Mouse (Mus musculus): Measurements from ENCODE around the gene Dnpep. TPM values are rescaled to one million over a fixed set of nuclear protein-coding genes. Genes with fewer than 3 reads are reported as not detected.

Dnpep gene
- total and polyA plus RNA-seq, 2 experiments from 2014 or later, result 135 to 140 TPM

DNA sequence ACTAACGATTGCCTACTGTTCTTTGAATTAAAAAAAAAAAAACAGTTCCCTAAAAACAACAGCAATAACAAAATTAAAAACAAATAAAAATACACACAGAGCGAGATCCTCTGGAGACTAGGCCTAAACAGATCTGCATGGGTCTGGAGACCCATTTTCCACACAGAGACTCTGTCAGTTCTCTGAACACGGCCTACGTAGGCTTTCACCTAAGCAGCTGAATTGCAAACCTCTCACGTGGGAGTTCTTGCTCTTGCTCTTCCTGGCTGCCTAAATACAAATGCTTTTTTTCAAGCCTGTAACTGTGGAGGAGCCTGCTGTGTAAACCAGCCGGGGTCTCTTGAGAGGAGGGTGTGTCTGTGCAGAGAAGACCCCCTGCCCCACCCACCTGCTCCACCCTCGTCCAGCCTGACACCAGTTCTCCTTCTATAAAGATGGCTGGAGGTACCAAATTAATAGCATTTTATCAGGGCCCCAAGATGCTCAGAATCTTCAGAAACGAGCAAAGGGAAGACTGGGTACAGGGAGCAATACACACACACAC is 27.8 kb downstream of the Dnpep start:
- H3K27me3 ChIP-seq (ENCODE audit: insufficient read depth, low read length), result no peaks in the 10 kb centered on the region
- no peak overlapping the region for H3K9ac ChIP-seq
- no peak for TF ChIP-seq CTCF (IDR thresholded peaks at IDR 0.05; ENCODE audit: low read depth)
- DNase-seq (no peak), ATAC-seq (peak; percentile 10; the same call in 1 of the 2 replicates)
- 28% methylated on average over 8 of the region's 8 CpGs for WGBS
- peak overlapping the region; percentile 62 for H3K27ac ChIP-seq (ENCODE audit: low read depth, low read length)
- no peak overlapping the region for H3K4me2 ChIP-seq (ENCODE audit: low read depth)
- peaks cover 12% of the 10 kb centered on the region for H3K4me1 ChIP-seq (ENCODE audit: insufficient read depth)
- H3K36me3 ChIP-seq (ENCODE audit: insufficient read depth), result no peaks in the 10 kb centered on the region
- H3K4me3 ChIP-seq (ENCODE audit: low read depth, low read length), result no peak overlapping the region
- H3K9me3 ChIP-seq (ENCODE audit: low read length), result no peaks in the 10 kb centered on the region

- peak; percentile 96 for ATAC-seq
- Histone ChIP-seq H3K36me3 (ENCODE audit: insufficient read depth) (no peaks in the 10 kb centered on the region), H3K4me3 (ENCODE audit: low read depth, low read length) (no peak overlapping the region), H3K9ac (no peak overlapping the region), H3K27ac (ENCODE audit: low read depth, low read length) (peak overlapping the region; percentile 62), H3K9me3 (ENCODE audit: low read length) (no peaks in the 10 kb centered on the region), H3K4me1 (ENCODE audit: insufficient read depth) (peaks cover 12% of the 10 kb centered on the region), H3K4me2 (ENCODE audit: low read depth) (no peak overlapping the region), H3K27me3 (ENCODE audit: insufficient read depth, low read length) (no peaks in the 10 kb centered on the region)
- TF ChIP-seq CTCF (IDR thresholded peaks at IDR 0.05; ENCODE audit: low read depth), result no peak
- 1% methylated on average over 7 of the region's 7 CpGs for WGBS
- DNase-seq, result peak; percentile 76
These were observed 28.4 kb downstream of the Dnpep start for GRCm38 (mm10) chr1:75289376-75289775.

- ATAC-seq (no peak), DNase-seq (no peak)
- H3K9me3 ChIP-seq (ENCODE audit: low read length), result no peaks in the 10 kb centered on the region
- no peak overlapping the region for H3K4me3 ChIP-seq (ENCODE audit: low read depth, low read length)
- H3K27ac ChIP-seq (ENCODE audit: low read depth, low read length), result no peak overlapping the region
- no peak overlapping the region for H3K4me2 ChIP-seq (ENCODE audit: low read depth)
- 85% methylated on average over 7 of the region's 7 CpGs for WGBS
- peaks cover 12% of the 10 kb centered on the region for H3K4me1 ChIP-seq (ENCODE audit: insufficient read depth)
- no peaks in the 10 kb centered on the region for H3K36me3 ChIP-seq (ENCODE audit: insufficient read depth)
- no peak for TF ChIP-seq CTCF (IDR thresholded peaks at IDR 0.05; ENCODE audit: low read depth)
- no peak overlapping the region for H3K9ac ChIP-seq
- no peaks in the 10 kb centered on the region for H3K27me3 ChIP-seq (ENCODE audit: insufficient read depth, low read length)
These were observed 32.9 kb downstream of the Dnpep start for GRCm38 (mm10) chr1:75284911-75285310.

DNA sequence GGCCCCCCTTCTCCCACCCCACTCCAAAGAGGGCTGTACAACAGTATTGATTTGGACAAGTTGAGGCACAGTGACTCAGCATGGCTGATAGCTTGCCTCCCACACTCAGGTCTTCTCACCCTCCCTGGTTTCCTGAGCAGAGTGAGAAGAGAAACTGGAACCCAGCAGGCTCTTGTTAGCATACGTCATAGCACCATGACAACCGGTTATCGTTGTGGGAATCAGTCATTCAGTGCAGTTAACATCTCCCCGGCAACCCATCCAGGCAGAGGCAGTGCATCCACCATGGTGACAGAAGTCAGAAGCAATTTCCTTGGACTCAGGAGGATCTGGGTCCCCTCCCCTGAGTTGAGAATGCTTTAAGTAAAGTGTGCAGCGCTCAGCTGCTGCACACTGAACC is 34.8 kb downstream of the Dnpep start:
- Histone ChIP-seq H3K4me2 (ENCODE audit: low read depth) (no peak overlapping the region), H3K9ac (no peak overlapping the region), H3K27ac (ENCODE audit: low read depth, low read length) (0 out of 2 replicates have a peak overlapping the region, but pooled peaks have one; percentile 40), H3K4me3 (ENCODE audit: low read depth, low read length) (no peak overlapping the region), H3K36me3 (ENCODE audit: insufficient read depth) (no peaks in the 10 kb centered on the region), H3K27me3 (ENCODE audit: insufficient read depth, low read length) (no peaks in the 10 kb centered on the region), H3K9me3 (ENCODE audit: low read length) (no peaks in the 10 kb centered on the region), H3K4me1 (ENCODE audit: insufficient read depth) (0 out of 2 replicates have a peak, but pooled peaks cover 2% of the 10 kb centered on the region)
- no peak for TF ChIP-seq CTCF (IDR thresholded peaks at IDR 0.05; ENCODE audit: low read depth)
- DNase-seq, result peak; percentile 63
- peak; percentile 93 for ATAC-seq
- WGBS, result 57% methylated on average over 5 of the region's 5 CpGs

DNA sequence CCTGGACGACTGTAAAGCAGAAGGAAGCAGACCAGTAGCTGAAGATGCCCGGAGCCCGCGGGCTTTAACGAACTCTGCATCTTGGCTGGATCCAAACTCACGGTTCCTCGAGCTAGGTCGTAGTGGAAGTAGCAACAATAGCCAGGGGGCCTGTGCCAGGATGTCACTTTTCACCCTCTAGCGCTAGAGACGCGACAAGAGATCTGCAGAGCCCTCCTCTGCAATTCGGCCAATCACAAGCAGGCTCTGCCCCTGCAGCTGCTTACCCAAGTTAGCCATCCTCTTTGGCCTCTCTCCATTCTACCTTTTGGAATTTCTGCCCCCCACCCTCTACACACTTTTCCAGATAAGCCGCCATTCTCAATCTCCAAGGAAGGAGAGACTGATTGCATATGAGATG is 39.6 kb downstream of the Dnpep start, which contains the start of gene Resp18:
Resp18 (minus strand) TSS at position 188 of the 400 bp plus-strand sequence.
- peak within 1 kb of the TSS; percentile 35 for H3K9ac ChIP-seq
- ATAC-seq (peak; percentile 63), DNase-seq (peak; percentile 50)
- 4% methylated on average over 13 of the region's 13 CpGs for WGBS
- no peaks in the 10 kb centered on the region for H3K9me3 ChIP-seq (ENCODE audit: low read length)
- peak within 1 kb of the TSS; percentile 45 for H3K4me2 ChIP-seq (ENCODE audit: low read depth)
- H3K4me3 ChIP-seq (ENCODE audit: low read depth, low read length), result peak within 1 kb of the TSS; percentile 34
- H3K4me1 ChIP-seq (ENCODE audit: insufficient read depth), result 0 out of 2 replicates have a peak, but pooled peaks cover 5% of the 10 kb centered on the region
- peaks cover 11% of the 10 kb centered on the region; the same call in 1 of the 2 replicates for H3K27me3 ChIP-seq (ENCODE audit: insufficient read depth, low read length)
- H3K27ac ChIP-seq (ENCODE audit: low read depth, low read length), result peak within 1 kb of the TSS; percentile 35; the same call in 1 of the 2 replicates
- TF ChIP-seq CTCF (IDR thresholded peaks at IDR 0.05; ENCODE audit: low read depth), result no peak
- H3K36me3 ChIP-seq (ENCODE audit: insufficient read depth), result no peaks in the 10 kb centered on the region

GRCm38 (mm10) chr1:75277195-75278188 is 40.3 kb downstream of the Dnpep start:
- WGBS, result 2% methylated on average over 23 of the region's 23 CpGs
- DNase-seq, result peak; percentile 35

More at GRCm38 (mm10) chr1:75277195-75278188, 40.3 kb downstream of the Dnpep start:
- peak; percentile 36 for ATAC-seq
- Histone ChIP-seq H3K4me2 (ENCODE audit: low read depth) (peak overlapping the region; percentile 45), H3K4me3 (ENCODE audit: low read depth, low read length) (peak overlapping the region; percentile 34), H3K27ac (ENCODE audit: low read depth, low read length) (peak overlapping the region; percentile 35; the same call in 1 of the 2 replicates), H3K9me3 (ENCODE audit: low read length) (no peaks in the 10 kb centered on the region), H3K9ac (peak overlapping the region; percentile 35), H3K27me3 (ENCODE audit: insufficient read depth, low read length) (peaks cover 11% of the 10 kb centered on the region; the same call in 1 of the 2 replicates), H3K36me3 (ENCODE audit: insufficient read depth) (no peaks in the 10 kb centered on the region), H3K4me1 (ENCODE audit: insufficient read depth) (0 out of 2 replicates have a peak, but pooled peaks cover 2% of the 10 kb centered on the region)
- no peak for TF ChIP-seq CTCF (IDR thresholded peaks at IDR 0.05; ENCODE audit: low read depth)

Measured in forebrain, postnatal 0 days (tissue).